Mouse (Mus musculus): ENCODE measurements around the gene Dync2li1. TPM values are rescaled to one million over a fixed set of nuclear protein-coding genes. Genes with fewer than 3 reads are reported as not detected.
A peak's percentile ranks its signal among the peaks of the same experiment; 100 is the strongest.

Gene Dync2li1
- polyA plus RNA-seq, 1 experiment from 2014 or later, result 39.9 TPM

- H3K4me3 ChIP-seq (ENCODE audit: low read depth, low read length), result no peak overlapping the region
- WGBS, result 29% methylated on average over 9 of the region's 9 CpGs
Measured at GRCm38 (mm10) chr17:84603202-84603627, 23.1 kb upstream of the Dync2li1 start.

GRCm38 (mm10) chr17:84603709-84604420 lies 22.4 kb upstream of the Dync2li1 start:
- H3K27me3 ChIP-seq (ENCODE audit: control insufficient read depth, insufficient read depth, low read length), result no peaks in the 10 kb centered on the region
- no peak overlapping the region for H3K4me2 ChIP-seq (replicated peaks; ENCODE audit: low read depth, low read length)
- 82% methylated on average over 10 of the region's 10 CpGs for WGBS
- peaks cover 8% of the 10 kb centered on the region for H3K36me3 ChIP-seq (ENCODE audit: control insufficient read depth, insufficient read depth, low read length)
- no peak for ATAC-seq (ENCODE audit: insufficient number of reproducible peaks, insufficient read depth, low FRiP score, low read depth)
- H3K9ac ChIP-seq (replicated peaks; ENCODE audit: low read depth, low read length), result no peak overlapping the region
- H3K27ac ChIP-seq (ENCODE audit: low read length), result peak overlapping the region; percentile 44
- H3K9me3 ChIP-seq (ENCODE audit: control insufficient read depth, low read depth, low read length), result no peaks in the 10 kb centered on the region
- H3K4me3 ChIP-seq (ENCODE audit: low read depth, low read length), result no peak overlapping the region
- H3K4me1 ChIP-seq (ENCODE audit: control insufficient read depth, insufficient read depth, low read length), result 0 out of 2 replicates have a peak, but pooled peaks cover 3% of the 10 kb centered on the region

More at GRCm38 (mm10) chr17:84603202-84603627, 23.1 kb upstream of the Dync2li1 start:
- 0 out of 2 replicates have a peak, but pooled peaks cover 3% of the 10 kb centered on the region for H3K4me1 ChIP-seq (ENCODE audit: control insufficient read depth, insufficient read depth, low read length)
- H3K27ac ChIP-seq (ENCODE audit: low read length), result peak overlapping the region; percentile 44
- ATAC-seq (ENCODE audit: insufficient number of reproducible peaks, insufficient read depth, low FRiP score, low read depth), result no peak
- H3K36me3 ChIP-seq (ENCODE audit: control insufficient read depth, insufficient read depth, low read length), result peaks cover 8% of the 10 kb centered on the region
- H3K4me2 ChIP-seq (replicated peaks; ENCODE audit: low read depth, low read length), result no peak overlapping the region
- H3K9ac ChIP-seq (replicated peaks; ENCODE audit: low read depth, low read length), result no peak overlapping the region
- H3K27me3 ChIP-seq (ENCODE audit: control insufficient read depth, insufficient read depth, low read length), result no peaks in the 10 kb centered on the region
- H3K9me3 ChIP-seq (ENCODE audit: control insufficient read depth, low read depth, low read length), result no peaks in the 10 kb centered on the region

- Histone ChIP-seq H3K4me2 (replicated peaks; ENCODE audit: low read depth, low read length) (no peak overlapping the region), H3K27me3 (ENCODE audit: control insufficient read depth, insufficient read depth, low read length) (no peaks in the 10 kb centered on the region), H3K9me3 (ENCODE audit: control insufficient read depth, low read depth, low read length) (no peaks in the 10 kb centered on the region)
Measured at GRCm38 (mm10) chr17:84606976-84607375, 19.3 kb upstream of the Dync2li1 start.

GRCm38 (mm10) chr17:84607617-84608016 lies 18.7 kb upstream of the Dync2li1 start:
- Histone ChIP-seq H3K27ac (ENCODE audit: low read length) (no peak overlapping the region), H3K4me3 (ENCODE audit: low read depth, low read length) (no peak overlapping the region), H3K27me3 (ENCODE audit: control insufficient read depth, insufficient read depth, low read length) (no peaks in the 10 kb centered on the region), H3K36me3 (ENCODE audit: control insufficient read depth, insufficient read depth, low read length) (peaks cover 15% of the 10 kb centered on the region), H3K9ac (replicated peaks; ENCODE audit: low read depth, low read length) (no peak overlapping the region), H3K4me1 (ENCODE audit: control insufficient read depth, insufficient read depth, low read length) (0 out of 2 replicates have a peak, but pooled peaks cover 3% of the 10 kb centered on the region), H3K4me2 (replicated peaks; ENCODE audit: low read depth, low read length) (no peak overlapping the region), H3K9me3 (ENCODE audit: control insufficient read depth, low read depth, low read length) (no peaks in the 10 kb centered on the region)
- WGBS, result 66% methylated on average over 5 of the region's 5 CpGs
- ATAC-seq (ENCODE audit: insufficient number of reproducible peaks, insufficient read depth, low FRiP score, low read depth), result no peak

More at GRCm38 (mm10) chr17:84606976-84607375, 19.3 kb upstream of the Dync2li1 start:
- Histone ChIP-seq H3K27ac (ENCODE audit: low read length) (no peak overlapping the region), H3K4me3 (ENCODE audit: low read depth, low read length) (no peak overlapping the region), H3K4me1 (ENCODE audit: control insufficient read depth, insufficient read depth, low read length) (0 out of 2 replicates have a peak, but pooled peaks cover 3% of the 10 kb centered on the region), H3K36me3 (ENCODE audit: control insufficient read depth, insufficient read depth, low read length) (peaks cover 13% of the 10 kb centered on the region), H3K9ac (replicated peaks; ENCODE audit: low read depth, low read length) (no peak overlapping the region)
- 53% methylated on average over 13 of the region's 13 CpGs for WGBS
- ATAC-seq (ENCODE audit: insufficient number of reproducible peaks, insufficient read depth, low FRiP score, low read depth), result no peak

GRCm38 (mm10) chr17:84608606-84609005 lies 17.7 kb upstream of the Dync2li1 start:
- no peaks in the 10 kb centered on the region for H3K4me1 ChIP-seq (ENCODE audit: control insufficient read depth, insufficient read depth, low read length)
- H3K9ac ChIP-seq (replicated peaks; ENCODE audit: low read depth, low read length), result no peak overlapping the region
- H3K36me3 ChIP-seq (ENCODE audit: control insufficient read depth, insufficient read depth, low read length), result peaks cover 22% of the 10 kb centered on the region
- 74% methylated on average over 4 of the region's 4 CpGs for WGBS
- H3K27me3 ChIP-seq (ENCODE audit: control insufficient read depth, insufficient read depth, low read length), result no peaks in the 10 kb centered on the region
- no peak overlapping the region for H3K4me3 ChIP-seq (ENCODE audit: low read depth, low read length)
- no peak for ATAC-seq (ENCODE audit: insufficient number of reproducible peaks, insufficient read depth, low FRiP score, low read depth)
- no peak overlapping the region for H3K4me2 ChIP-seq (replicated peaks; ENCODE audit: low read depth, low read length)
- no peaks in the 10 kb centered on the region for H3K9me3 ChIP-seq (ENCODE audit: control insufficient read depth, low read depth, low read length)
- no peak overlapping the region for H3K27ac ChIP-seq (ENCODE audit: low read length)

- H3K9ac ChIP-seq (replicated peaks; ENCODE audit: low read depth, low read length), result no peak overlapping the region
- H3K4me1 ChIP-seq (ENCODE audit: control insufficient read depth, insufficient read depth, low read length), result no peaks in the 10 kb centered on the region
- no peak overlapping the region for H3K4me2 ChIP-seq (replicated peaks; ENCODE audit: low read depth, low read length)
- peaks cover 22% of the 10 kb centered on the region for H3K36me3 ChIP-seq (ENCODE audit: control insufficient read depth, insufficient read depth, low read length)
- no peak for ATAC-seq (ENCODE audit: insufficient number of reproducible peaks, insufficient read depth, low FRiP score, low read depth)
- no peak overlapping the region for H3K27ac ChIP-seq (ENCODE audit: low read length)
- no peaks in the 10 kb centered on the region for H3K27me3 ChIP-seq (ENCODE audit: control insufficient read depth, insufficient read depth, low read length)
- no peak overlapping the region for H3K4me3 ChIP-seq (ENCODE audit: low read depth, low read length)
- WGBS, result 89% methylated on average over 9 of the region's 9 CpGs
- no peaks in the 10 kb centered on the region for H3K9me3 ChIP-seq (ENCODE audit: control insufficient read depth, low read depth, low read length)
Measured at GRCm38 (mm10) chr17:84611500-84611899, 14.8 kb upstream of the Dync2li1 start.

- no peak overlapping the region for H3K9ac ChIP-seq (replicated peaks; ENCODE audit: low read depth, low read length)
- H3K27me3 ChIP-seq (ENCODE audit: control insufficient read depth, insufficient read depth, low read length), result no peaks in the 10 kb centered on the region
- no peaks in the 10 kb centered on the region for H3K9me3 ChIP-seq (ENCODE audit: control insufficient read depth, low read depth, low read length)
- no peak for ATAC-seq (ENCODE audit: insufficient number of reproducible peaks, insufficient read depth, low FRiP score, low read depth)
- no peaks in the 10 kb centered on the region for H3K4me1 ChIP-seq (ENCODE audit: control insufficient read depth, insufficient read depth, low read length)
- H3K27ac ChIP-seq (ENCODE audit: low read length), result no peak overlapping the region
- no peak overlapping the region for H3K4me2 ChIP-seq (replicated peaks; ENCODE audit: low read depth, low read length)
- 73% methylated on average over 7 of the region's 7 CpGs for WGBS
- peaks cover 22% of the 10 kb centered on the region for H3K36me3 ChIP-seq (ENCODE audit: control insufficient read depth, insufficient read depth, low read length)
- H3K4me3 ChIP-seq (ENCODE audit: low read depth, low read length), result no peak overlapping the region
Measured at GRCm38 (mm10) chr17:84611971-84612370, 14.3 kb upstream of the Dync2li1 start.

GRCm38 (mm10) chr17:84615811-84616210 lies 10.5 kb upstream of the Dync2li1 start:
- peaks cover 16% of the 10 kb centered on the region for H3K36me3 ChIP-seq (ENCODE audit: control insufficient read depth, insufficient read depth, low read length)
- no peak overlapping the region for H3K9ac ChIP-seq (replicated peaks; ENCODE audit: low read depth, low read length)
- H3K4me1 ChIP-seq (ENCODE audit: control insufficient read depth, insufficient read depth, low read length), result peaks cover 4% of the 10 kb centered on the region; the same call in 1 of the 2 replicates
- H3K27me3 ChIP-seq (ENCODE audit: control insufficient read depth, insufficient read depth, low read length), result no peaks in the 10 kb centered on the region
- H3K4me2 ChIP-seq (replicated peaks; ENCODE audit: low read depth, low read length), result no peak overlapping the region
- no peaks in the 10 kb centered on the region for H3K9me3 ChIP-seq (ENCODE audit: control insufficient read depth, low read depth, low read length)
- no peak overlapping the region for H3K27ac ChIP-seq (ENCODE audit: low read length)
- no peak overlapping the region for H3K4me3 ChIP-seq (ENCODE audit: low read depth, low read length)
- 81% methylated on average over 11 of the region's 11 CpGs for WGBS
- no peak for ATAC-seq (ENCODE audit: insufficient number of reproducible peaks, insufficient read depth, low FRiP score, low read depth)

All from stomach, embryonic 14.5 days (tissue).